Mouse (Mus musculus) cortical plate, adult 2 months (tissue): ENCODE measurements around the gene Padi4.
A peak's percentile ranks its signal among the peaks of the same experiment; 100 is the strongest.

Experiments used
- CTCF ChIP-seq: fragments of 200-500 bp; IDR thresholded peaks from 2 replicates; pipeline ENCODE4 v1.5.1; 2011; ENCODE audit warnings: mild to moderate bottlenecking, control low read depth, low read length; ENCODE audit not compliant: insufficient read depth; ENCODE audit errors: extremely low read depth
- POLR2A ChIP-seq: fragments of 200-500 bp; IDR thresholded peaks from 2 replicates; pipeline ENCODE4 v1.6.1; 2011; ENCODE audit warnings: mild to moderate bottlenecking, low read length, control low read depth; ENCODE audit not compliant: insufficient read depth; ENCODE audit errors: extremely low read depth

GRCm38 (mm10) chr4:140723801-140724200 is 50.2 kb downstream of the Padi4 start:
- TF ChIP-seq CTCF (peak; percentile 55), POLR2A (no peak)
